Mouse (Mus musculus): ENCODE measurements around the gene Acot11. TPM values are rescaled to one million over a fixed set of nuclear protein-coding genes. Genes with fewer than 3 reads are reported as not detected.

Gene Acot11
- polyA plus RNA-seq (2012; rRNA removed; ENCODE audit: low replicate concordance), result 39.5 and 47.5 TPM in 2 replicates

GRCm38 (mm10) chr4:106804910-106805274 lies at the start of gene Acot11:
Gene Acot11 (minus strand): TSS chr4:106804998.

GRCm38 (mm10) chr4:106733636-106734035 lies 71.2 kb downstream of the Acot11 start, which contains the start of gene Fam151a:
Gene Fam151a (plus strand): TSS chr4:106733889.

GRCm38 (mm10) chr4:106730814-106731213 lies 74.0 kb downstream of the Acot11 start, which contains the start of gene Mroh7:
Gene Mroh7 (minus strand): TSS chr4:106730925.

Other genes with a start within 250 kb of the Acot11 start
- 82.1 and 147 TPM in 2 replicates for gene Dhcr24, start 244.0 kb downstream of the Acot11 start, polyA plus RNA-seq (2012; rRNA removed; ENCODE audit: low replicate concordance)
- not detected in 2 replicates for gene Lexm, start 187.8 kb downstream of the Acot11 start, polyA plus RNA-seq (2012; rRNA removed; ENCODE audit: low replicate concordance)
- 35.5 and 105 TPM in 2 replicates for gene Ttc22, start 182.6 kb downstream of the Acot11 start, polyA plus RNA-seq (2012; rRNA removed; ENCODE audit: low replicate concordance)
- 5.3 and 7.1 TPM in 2 replicates for gene Pars2, start 153.9 kb downstream of the Acot11 start, polyA plus RNA-seq (2012; rRNA removed; ENCODE audit: low replicate concordance)
- gene Ttc4, start 126.1 kb downstream of the Acot11 start, polyA plus RNA-seq (2012; rRNA removed; ENCODE audit: low replicate concordance), result 17.7 and 28.7 TPM in 2 replicates
- 1.2 and 15.4 TPM in 2 replicates for gene Mroh7, start 74.1 kb downstream of the Acot11 start, polyA plus RNA-seq (2012; rRNA removed; ENCODE audit: low replicate concordance)
- 0.75 and 110 TPM in 2 replicates for gene Fam151a, start 71.1 kb downstream of the Acot11 start, polyA plus RNA-seq (2012; rRNA removed; ENCODE audit: low replicate concordance)
- 25.9 and 37.3 TPM in 2 replicates for gene Ssbp3, start 105.7 kb upstream of the Acot11 start, polyA plus RNA-seq (2012; rRNA removed; ENCODE audit: low replicate concordance)

Measured in duodenum, adult 2 months (tissue).